In genomic region chr11:56932766-56933165, GRCm38 (mm10) we compare ENCODE assay signal across 15 mouse cellular contexts.
"Had no signal": no experiment of that assay in that cellular context is flagged by ENCODE, and none has a peak within 500 bp of the region (broad histone marks: within the 10 kb centered on the region; RNA-seq: fewer than 3 reads in every experiment).

No protein-coding gene starts in this region.

- H3K4me3 ChIP-seq: neural tube, embryonic 12.5 days; stomach, embryonic 15.5 days had no signal

- H3K27ac ChIP-seq: neural tube, embryonic 12.5 days; stomach, embryonic 15.5 days; stomach, postnatal 0 days had no signal

- DNase-seq: retina, postnatal 1 day; right cerebral cortex, adult 18-20 months; right cerebral cortex, postnatal 14 days; right cerebral cortex, postnatal 25 days; right cerebral cortex, postnatal 4 days; spleen, adult 18-20 months; thymus, adult 18-20 months; thymus, adult 2 months; thymus, postnatal 14 days; thymus, postnatal 25 days; thymus, postnatal 36 days; thymus, postnatal 4 days had no signal

- H3K9ac ChIP-seq: neural tube, embryonic 12.5 days; stomach, embryonic 15.5 days had no signal

- H3K27me3 ChIP-seq: neural tube, embryonic 12.5 days; stomach, embryonic 15.5 days had no signal

- H3K9me3 ChIP-seq: neural tube, embryonic 12.5 days; stomach, embryonic 15.5 days had no signal

- H3K4me2 ChIP-seq: neural tube, embryonic 12.5 days; stomach, embryonic 15.5 days had no signal

- H3K4me1 ChIP-seq: stomach, embryonic 15.5 days had no signal

- H3K36me3 ChIP-seq: neural tube, embryonic 12.5 days; stomach, embryonic 15.5 days had no signal
